Mouse (Mus musculus): ENCODE results near the gene Ubtd2.

Ubtd2 gene

GRCm38 (mm10) chr11:32564629-32565028, 109.5 kb downstream of the Ubtd2 start:
- no peak for DNase-seq (ENCODE audit: extremely low spot score)

GRCm38 (mm10) chr11:32565088-32565487, 109.9 kb downstream of the Ubtd2 start:
- DNase-seq (ENCODE audit: extremely low spot score): no peak

- DNase-seq (ENCODE audit: extremely low spot score): no peak
These were observed 111.0 kb downstream of the Ubtd2 start for GRCm38 (mm10) chr11:32566184-32566583.
